Mouse (Mus musculus) lung, adult 2 months (tissue): ENCODE measurements at regions not wholly inside any gene's neighbourhood (a gene's known extent, or its start where the extent isn't known, plus 50 kb on each side); places are given as distances from the start of the nearest gene placed in this dataset.

Experiments used
- DNase-seq: peaks from one replicate; pipeline ENCODE4 v3.0.0; 2022
- H3K4me1 ChIP-seq: fragments of 200-500 bp; 2 replicates; pipeline ENCODE4 v1.6.1; 2011; ENCODE audit warnings: low read length; ENCODE audit not compliant: control insufficient read depth, insufficient read depth
- H3K4me3 ChIP-seq: fragments of 200-500 bp; replicated peaks from 2 replicates; pipeline ENCODE3; 2011; ENCODE audit warnings: low read depth, mild to moderate bottlenecking, control low read depth, low read length; ENCODE audit errors: extremely low read depth
- CTCF ChIP-seq: fragments of 200-500 bp; IDR thresholded peaks from 2 replicates; pipeline ENCODE4 v1.5.1; 2011; ENCODE audit warnings: mild to moderate bottlenecking, low read length, control low read depth; ENCODE audit not compliant: insufficient read depth
- POLR2A ChIP-seq: fragments of 200-500 bp; IDR thresholded peaks from 2 replicates; pipeline ENCODE4 v1.6.1; 2011; ENCODE audit warnings: low read depth, mild to moderate bottlenecking, control low read depth, low read length, borderline replicate concordance; ENCODE audit errors: extremely low read depth
- WGBS: fragments of 180-500 bp; shearing (Covaris S2); methylation state at CpG from one replicate; pipeline ENCODE4 v1.1.7; 2018; 5-methylcytosine and 5-hydroxymethylcytosine counted together

- DNase-seq: no peak
- no peaks in the 10 kb centered on the region for H3K4me1 ChIP-seq
- 71% methylated on average over 6 of the region's 6 CpGs for WGBS
- TF ChIP-seq CTCF (no peak), POLR2A (no peak)
- H3K4me3 ChIP-seq: no peak overlapping the region
Observed at GRCm38 (mm10) chr9:61627801-61628574, 255.8 kb downstream of the Tle3 start.

- WGBS: 74% methylated on average over 7 of the region's 7 CpGs
- DNase-seq: no peak
- TF ChIP-seq CTCF (no peak), POLR2A (no peak)
Observed at GRCm38 (mm10) chr9:61622933-61623332, 250.8 kb downstream of the Tle3 start.

GRCm38 (mm10) chr9:61621939-61622338 lies 249.8 kb downstream of the Tle3 start:
- WGBS: 87% methylated on average over 5 of the region's 5 CpGs
- H3K4me1 ChIP-seq: no peaks in the 10 kb centered on the region
- no peak for TF ChIP-seq CTCF
- TF ChIP-seq POLR2A: no peak

More at GRCm38 (mm10) chr9:61622933-61623332, 250.8 kb downstream of the Tle3 start:
- Histone ChIP-seq H3K4me1 (no peaks in the 10 kb centered on the region), H3K4me3 (no peak overlapping the region)

GRCm38 (mm10) chr9:61620786-61621185 lies 248.6 kb downstream of the Tle3 start:
- WGBS: 64% methylated on average over 2 of the region's 2 CpGs
- DNase-seq: no peak
- no peak overlapping the region for H3K4me3 ChIP-seq
- TF ChIP-seq POLR2A (no peak), CTCF (no peak)
- H3K4me1 ChIP-seq: no peaks in the 10 kb centered on the region

More at GRCm38 (mm10) chr9:61621939-61622338, 249.8 kb downstream of the Tle3 start:
- H3K4me3 ChIP-seq: no peak overlapping the region
- no peak for DNase-seq

GRCm38 (mm10) chr9:61620105-61620504 lies 247.9 kb downstream of the Tle3 start:
- 63% methylated on average over 4 of the region's 4 CpGs for WGBS
- DNase-seq: no peak
- no peak for TF ChIP-seq POLR2A
- TF ChIP-seq CTCF: no peak
- Histone ChIP-seq H3K4me3 (no peak overlapping the region), H3K4me1 (no peaks in the 10 kb centered on the region)

GRCm38 (mm10) chr9:61618510-61619249 lies 246.5 kb downstream of the Tle3 start:
- TF ChIP-seq CTCF (no peak), POLR2A (no peak)
- Histone ChIP-seq H3K4me3 (no peak overlapping the region), H3K4me1 (no peaks in the 10 kb centered on the region)
- 59% methylated on average over 12 of the region's 12 CpGs for WGBS
- no peak for DNase-seq

GRCm38 (mm10) chr9:61617979-61618378 lies 245.8 kb downstream of the Tle3 start:
- Histone ChIP-seq H3K4me1 (no peaks in the 10 kb centered on the region), H3K4me3 (no peak overlapping the region)
- no peak for DNase-seq
- WGBS: 89% methylated on average over 8 of the region's 8 CpGs
- no peak for TF ChIP-seq CTCF
- TF ChIP-seq POLR2A: no peak

- no peak for DNase-seq
- 77% methylated on average over 4 of the region's 4 CpGs for WGBS
- Histone ChIP-seq H3K4me1 (no peaks in the 10 kb centered on the region), H3K4me3 (no peak overlapping the region)
- no peak for TF ChIP-seq CTCF
- no peak for TF ChIP-seq POLR2A
Observed at GRCm38 (mm10) chr9:61615556-61615955, 243.4 kb downstream of the Tle3 start.

- no peak for DNase-seq
- Histone ChIP-seq H3K4me3 (no peak overlapping the region), H3K4me1 (no peaks in the 10 kb centered on the region)
- WGBS: 66% methylated on average over 5 of the region's 5 CpGs
- TF ChIP-seq CTCF (no peak), POLR2A (no peak)
Observed at GRCm38 (mm10) chr9:61607576-61607975, 235.4 kb downstream of the Tle3 start.

GRCm38 (mm10) chr9:61602353-61602978 lies 230.3 kb downstream of the Tle3 start:
- 59% methylated on average over 7 of the region's 7 CpGs for WGBS
- TF ChIP-seq CTCF (no peak), POLR2A (no peak)
- DNase-seq: no peak
- no peak overlapping the region for H3K4me3 ChIP-seq
- no peaks in the 10 kb centered on the region for H3K4me1 ChIP-seq
